Mouse (Mus musculus) liver, embryonic 16.5 days (tissue): ENCODE measurements around the gene Ubap2. TPM values are rescaled to one million over a fixed set of nuclear protein-coding genes. Genes with fewer than 3 reads are reported as not detected.

Source experiments
- ATAC-seq: fragments of 200-750 bp; cut with Nextera tagmentation; 2 replicates; pipeline ENCODE4 v1.8.0; 2017; ENCODE audit warnings: low read depth, mild to moderate bottlenecking, moderate number of reproducible peaks, moderate library complexity
- H3K27ac ChIP-seq: fragments of 300-500 bp; sonication (generic); 2 replicates; pipeline ENCODE4 v1.5.1; 2014; ENCODE audit warnings: mild to moderate bottlenecking, low read length
- H3K27me3 ChIP-seq: fragments of 300-500 bp; sonication (generic); 2 replicates; pipeline ENCODE4 v1.6.1; 2014; ENCODE audit warnings: low read depth, low read length, mixed read lengths; ENCODE audit not compliant: control insufficient read depth, insufficient read depth
- H3K36me3 ChIP-seq: fragments of 300-500 bp; sonication (generic); 2 replicates; pipeline ENCODE4 v1.6.1; 2014; ENCODE audit warnings: mild to moderate bottlenecking; ENCODE audit not compliant: control insufficient read depth, insufficient read depth
- H3K4me1 ChIP-seq: fragments of 300-500 bp; sonication (generic); 2 replicates; pipeline ENCODE4 v1.6.1; 2014; ENCODE audit warnings: low read depth, low read length, mixed read lengths; ENCODE audit not compliant: control insufficient read depth
- H3K4me2 ChIP-seq: fragments of 300-500 bp; sonication (generic); 2 replicates; pipeline ENCODE4 v1.6.1; 2014; ENCODE audit warnings: low read depth, low read length, mixed read lengths
- H3K4me3 ChIP-seq: fragments of 300-500 bp; sonication (generic); 2 replicates; pipeline ENCODE4 v1.5.1; 2014; ENCODE audit warnings: low read depth, mild to moderate bottlenecking, low read length
- H3K9ac ChIP-seq: fragments of 300-500 bp; sonication (generic); 2 replicates; pipeline ENCODE4 v1.6.1; 2014; ENCODE audit warnings: low read depth, low read length
- H3K9me3 ChIP-seq: fragments of 300-500 bp; sonication (generic); replicated peaks from 2 replicates; pipeline ENCODE4 v1.6.1; 2016; ENCODE audit warnings: low read length; ENCODE audit not compliant: control insufficient read depth
- WGBS: fragments of 180-500 bp; shearing (Covaris S2); extraction: QIAGEN DNeasy Blood & Tissue Kit; methylation state at CpG from one replicate; pipeline ENCODE4 v1.1.7; 2014; ENCODE audit not compliant: insufficient replicate concordance; 5-methylcytosine and 5-hydroxymethylcytosine counted together
- polyA plus RNA-seq: library from polyadenylated mRNA; unstranded; fragments of >200 nt; fragmentation: Nextera tagmentation; extraction: Ambion mirVana; gene quantifications from 2 replicates; pipeline ENCODE4 v1.2.1, GENCODE M21; 2015

Ubap2 gene
- polyA plus RNA-seq, 1 experiment from 2014 or later = 23.9 TPM

- Histone ChIP-seq H3K27ac (0 out of 2 replicates have a peak overlapping the region, but pooled peaks have one; percentile 20), H3K9ac (no peak overlapping the region), H3K4me3 (no peak overlapping the region), H3K27me3 (no peaks in the 10 kb centered on the region), H3K4me1 (peaks cover 39% of the 10 kb centered on the region), H3K9me3 (no peaks in the 10 kb centered on the region), H3K36me3 (no peaks in the 10 kb centered on the region), H3K4me2 (no peak overlapping the region)
- peak; percentile 69 for ATAC-seq
- 50% methylated on average over 3 of the region's 3 CpGs for WGBS
Observed at GRCm38 (mm10) chr4:41161232-41161631, 113.7 kb downstream of the Ubap2 start.

- Histone ChIP-seq H3K36me3 (no peaks in the 10 kb centered on the region), H3K4me1 (peaks cover 23% of the 10 kb centered on the region), H3K9ac (no peak overlapping the region), H3K4me3 (no peak overlapping the region), H3K27me3 (no peaks in the 10 kb centered on the region), H3K27ac (no peak overlapping the region), H3K4me2 (no peak overlapping the region), H3K9me3 (no peaks in the 10 kb centered on the region)
- 82% methylated on average over 1 of the region's 1 CpGs for WGBS
- no peak for ATAC-seq
Observed at GRCm38 (mm10) chr4:41158251-41158650, 116.7 kb downstream of the Ubap2 start.

GRCm38 (mm10) chr4:41156961-41157360, 118.0 kb downstream of the Ubap2 start:
- Histone ChIP-seq H3K27ac (no peak overlapping the region), H3K9ac (no peak overlapping the region), H3K27me3 (no peaks in the 10 kb centered on the region), H3K4me3 (no peak overlapping the region), H3K4me2 (no peak overlapping the region), H3K4me1 (peaks cover 21% of the 10 kb centered on the region), H3K36me3 (no peaks in the 10 kb centered on the region), H3K9me3 (no peaks in the 10 kb centered on the region)
- no peak for ATAC-seq
- 55% methylated on average over 9 of the region's 9 CpGs for WGBS

GRCm38 (mm10) chr4:41153146-41153545, 121.8 kb downstream of the Ubap2 start:
- no peak overlapping the region for H3K4me3 ChIP-seq
- no peak for ATAC-seq
- no peak overlapping the region for H3K27ac ChIP-seq
- no peak overlapping the region for H3K9ac ChIP-seq
- no peaks in the 10 kb centered on the region for H3K27me3 ChIP-seq
- 88% methylated on average over 3 of the region's 3 CpGs for WGBS
- no peaks in the 10 kb centered on the region; the same call in 1 of the 2 replicates for H3K36me3 ChIP-seq
- H3K4me2 ChIP-seq = no peak overlapping the region
- no peaks in the 10 kb centered on the region for H3K9me3 ChIP-seq
- peaks cover 6% of the 10 kb centered on the region for H3K4me1 ChIP-seq

GRCm38 (mm10) chr4:41151186-41151585, 123.8 kb downstream of the Ubap2 start:
- Histone ChIP-seq H3K9me3 (no peaks in the 10 kb centered on the region), H3K4me1 (no peaks in the 10 kb centered on the region; the same call in 1 of the 2 replicates), H3K36me3 (no peaks in the 10 kb centered on the region; the same call in 1 of the 2 replicates), H3K4me2 (no peak overlapping the region), H3K9ac (no peak overlapping the region), H3K27ac (no peak overlapping the region), H3K4me3 (no peak overlapping the region), H3K27me3 (no peaks in the 10 kb centered on the region)
- ATAC-seq = no peak
- WGBS = 90% methylated on average over 7 of the region's 7 CpGs

- H3K27ac ChIP-seq = no peak overlapping the region
- 62% methylated on average over 3 of the region's 3 CpGs for WGBS
- ATAC-seq = no peak
Observed at GRCm38 (mm10) chr4:41149891-41150290, 125.1 kb downstream of the Ubap2 start.

More at GRCm38 (mm10) chr4:41149891-41150290, 125.1 kb downstream of the Ubap2 start:
- no peak overlapping the region for H3K9ac ChIP-seq
- H3K4me1 ChIP-seq = no peaks in the 10 kb centered on the region; the same call in 1 of the 2 replicates
- no peaks in the 10 kb centered on the region for H3K27me3 ChIP-seq
- no peaks in the 10 kb centered on the region for H3K9me3 ChIP-seq
- no peaks in the 10 kb centered on the region; the same call in 1 of the 2 replicates for H3K36me3 ChIP-seq
- no peak overlapping the region for H3K4me2 ChIP-seq
- no peak overlapping the region for H3K4me3 ChIP-seq

Other genes starting within 250 kb of the Ubap2 start
- gene Aqp7, start 227.0 kb downstream of the Ubap2 start, polyA plus RNA-seq = 1.1 and 1.4 TPM in 2 replicates
- 10.4 and 11.4 TPM in 2 replicates for gene Aqp3, start 177.0 kb downstream of the Ubap2 start, polyA plus RNA-seq
- 8.5 and 10.1 TPM in 2 replicates for gene Nol6, start 150.7 kb downstream of the Ubap2 start, polyA plus RNA-seq
- 47.9 and 56.0 TPM in 2 replicates for gene Ube2r2, start 139.4 kb downstream of the Ubap2 start, polyA plus RNA-seq
- gene Dcaf12, start 39.7 kb upstream of the Ubap2 start, polyA plus RNA-seq = 79.7 and 87.8 TPM in 2 replicates
- gene Ubap1, start 73.9 kb upstream of the Ubap2 start, polyA plus RNA-seq = 32.8 and 36.8 TPM in 2 replicates
- gene Kif24, start 189.7 kb upstream of the Ubap2 start, polyA plus RNA-seq = 4.9 and 5.0 TPM in 2 replicates
- gene Nudt2, start 190.0 kb upstream of the Ubap2 start, polyA plus RNA-seq = 16.9 and 20.5 TPM in 2 replicates
- gene AI464131, start 227.9 kb upstream of the Ubap2 start, polyA plus RNA-seq = 1.6 and 1.8 TPM in 2 replicates
- gene 1110017D15Rik, start 242.2 kb upstream of the Ubap2 start, polyA plus RNA-seq = not detected in 2 replicates